Mouse (Mus musculus): ENCODE results near the gene Lhx1. TPM values are rescaled to one million over a fixed set of nuclear protein-coding genes. Genes with fewer than 3 reads are reported as not detected.

Gene Lhx1
- total RNA-seq, 1 experiment, result 0.09 TPM

DNA sequence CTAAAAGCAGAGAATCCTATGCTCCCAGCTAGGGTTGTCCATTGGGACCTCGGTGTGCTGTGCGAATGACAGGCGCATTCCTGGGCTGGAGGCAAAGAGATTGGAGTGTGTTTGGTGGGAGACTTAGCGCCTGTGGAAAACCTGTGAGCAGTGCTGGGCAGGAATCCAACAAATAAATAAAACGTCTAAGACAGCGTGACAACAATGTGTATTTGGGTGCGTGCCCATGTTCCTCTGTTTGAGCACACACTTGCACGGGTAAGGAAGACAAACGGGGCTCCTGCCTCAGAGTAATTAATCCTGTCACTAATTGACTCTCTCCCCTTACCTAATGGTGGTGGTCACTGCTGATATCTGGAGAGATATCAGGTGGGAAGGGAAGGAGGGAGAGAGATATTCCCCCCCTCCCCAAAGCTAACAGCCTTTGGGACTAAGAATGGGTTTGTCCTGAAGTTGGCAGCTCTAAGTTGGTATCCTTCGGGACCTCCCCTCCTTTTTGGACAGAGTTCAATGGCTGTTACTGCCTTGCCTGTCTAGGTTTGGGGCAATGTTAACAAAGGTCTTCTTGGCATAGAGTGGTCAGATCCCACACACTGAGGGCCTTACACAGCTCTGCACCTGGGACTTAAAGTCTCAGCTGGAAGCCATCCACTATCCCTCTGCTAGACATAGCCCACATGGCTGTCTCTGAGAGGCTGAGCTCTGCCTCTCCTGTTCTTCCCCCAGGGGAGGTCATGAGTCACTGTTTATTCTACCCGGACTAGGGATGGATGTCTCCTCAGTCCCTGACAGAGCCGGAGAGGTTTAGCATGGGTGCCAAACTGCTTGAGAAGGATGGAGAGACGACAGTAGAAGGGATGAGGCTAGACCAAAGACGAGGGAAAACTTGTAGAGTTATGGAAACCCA is 4.7 kb upstream of the Lhx1 start:
- H3K27ac ChIP-seq (ENCODE audit: insufficient read depth, low read depth, low read length, poor library complexity, severe bottlenecking), result no peak overlapping the region
- no peak for DNase-seq (ENCODE audit: low read depth, low spot score)
- no peak overlapping the region for H3K9ac ChIP-seq (ENCODE audit: insufficient read depth, low read depth, low read length, poor library complexity, severe bottlenecking)
- H3K9me3 ChIP-seq (ENCODE audit: control insufficient read depth, insufficient read depth, low read depth, low read length), result no peaks in the 10 kb centered on the region
- TF ChIP-seq ZC3H11A (IDR thresholded peaks at IDR 0.05; ENCODE audit: borderline replicate concordance, low read depth, low read length) (no peak), MAFK (IDR thresholded peaks at IDR 0.05; ENCODE audit: insufficient read depth, low read depth, low read length) (no peak), ZNF384 (IDR thresholded peaks at IDR 0.05; ENCODE audit: low read depth, low read length) (no peak), CHD2 (IDR thresholded peaks at IDR 0.05; ENCODE audit: low read depth, low read length) (no peak), HCFC1 (IDR thresholded peaks at IDR 0.05; ENCODE audit: borderline replicate concordance, insufficient read depth, low read length) (no peak)
- in situ Hi-C loops (cut with MboI; ENCODE audit: low sequenced_read_pairs in 2 of 2, unreplicated experiment in 2 of 2), result loop anchor here (5.0 to 10.0 kb wide), 3 partner anchors 105 to 1362 kb away; partner anchors contain the start of gene Hnf1b (in 2 of the 2)
- H3K4me3 ChIP-seq (ENCODE audit: insufficient read depth in 1 of 2, low read depth in 1 of 2, low read length in 2 of 2, poor library complexity in 1 of 2, severe bottlenecking in 1 of 2), result no peak overlapping the region
- H3K4me1 ChIP-seq (ENCODE audit: control insufficient read depth in 2 of 2, insufficient read depth in 2 of 2, low read length in 2 of 2, poor library complexity in 1 of 2), result peaks cover 0 to 4% of the 10 kb centered on the region in 2 experiments; a peak in 1 of 4 replicates
- no peaks in the 10 kb centered on the region for H3K36me3 ChIP-seq (ENCODE audit: control insufficient read depth, insufficient read depth, low read length, poor library complexity, severe bottlenecking)

DNA sequence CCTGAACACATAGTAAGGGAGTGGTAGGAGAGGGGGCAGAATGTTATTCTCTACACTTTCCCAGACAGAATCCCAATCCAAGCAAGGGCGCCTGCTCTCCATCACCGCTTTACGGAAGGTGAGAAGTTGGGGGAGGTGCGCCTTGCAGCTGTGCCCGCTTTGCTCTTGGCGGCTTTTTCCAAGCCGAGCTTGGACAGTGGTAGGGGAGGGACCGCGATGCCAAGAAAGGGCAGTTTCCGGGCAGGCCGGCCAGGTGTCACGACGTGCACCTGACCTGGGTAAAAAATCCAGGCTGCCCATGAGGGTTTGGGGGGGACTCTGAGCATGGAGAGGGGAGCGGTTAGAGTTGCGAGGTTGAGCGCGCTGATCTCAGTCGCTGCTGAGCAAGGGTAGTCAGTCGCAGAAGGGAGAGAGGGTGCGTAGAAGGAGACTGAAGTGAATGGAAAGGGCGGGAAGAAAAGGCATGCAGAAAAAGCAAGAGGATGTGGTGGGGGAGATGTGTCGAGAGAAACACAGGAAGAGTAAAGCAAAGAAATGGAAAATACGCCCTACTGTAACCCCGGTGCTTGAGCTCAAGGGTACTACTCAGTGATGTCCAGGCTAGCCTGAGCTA is 3.9 kb upstream of the Lhx1 start:
- Histone ChIP-seq H3K9ac (ENCODE audit: insufficient read depth, low read depth, low read length, poor library complexity, severe bottlenecking) (no peak overlapping the region), H3K9me3 (ENCODE audit: control insufficient read depth, insufficient read depth, low read depth, low read length) (no peaks in the 10 kb centered on the region), H3K4me3 (ENCODE audit: insufficient read depth in 1 of 2, low read depth in 1 of 2, low read length in 2 of 2, poor library complexity in 1 of 2, severe bottlenecking in 1 of 2) (peak overlapping the region in 1 of 2 experiments; percentile 5; a peak in 1 of 4 replicates), H3K36me3 (ENCODE audit: control insufficient read depth, insufficient read depth, low read length, poor library complexity, severe bottlenecking) (no peaks in the 10 kb centered on the region), H3K4me1 (ENCODE audit: control insufficient read depth in 2 of 2, insufficient read depth in 2 of 2, low read length in 2 of 2, poor library complexity in 1 of 2) (peaks cover 0 to 4% of the 10 kb centered on the region in 2 experiments; a peak in 1 of 4 replicates), H3K27ac (ENCODE audit: insufficient read depth, low read depth, low read length, poor library complexity, severe bottlenecking) (no peak overlapping the region)
- TF ChIP-seq HCFC1 (IDR thresholded peaks at IDR 0.05; ENCODE audit: borderline replicate concordance, insufficient read depth, low read length) (no peak), ZC3H11A (IDR thresholded peaks at IDR 0.05; ENCODE audit: borderline replicate concordance, low read depth, low read length) (no peak), MAFK (IDR thresholded peaks at IDR 0.05; ENCODE audit: insufficient read depth, low read depth, low read length) (no peak), CHD2 (IDR thresholded peaks at IDR 0.05; ENCODE audit: low read depth, low read length) (no peak)
- DNase-seq (ENCODE audit: low read depth, low spot score), result no peak
- in situ Hi-C loops (cut with MboI; ENCODE audit: low sequenced_read_pairs in 2 of 2, unreplicated experiment in 2 of 2), result loop anchor here (5.0 to 10.0 kb wide), 3 partner anchors 106 to 1363 kb away; partner anchors contain the start of gene Hnf1b (in 2 of the 2)

DNA sequence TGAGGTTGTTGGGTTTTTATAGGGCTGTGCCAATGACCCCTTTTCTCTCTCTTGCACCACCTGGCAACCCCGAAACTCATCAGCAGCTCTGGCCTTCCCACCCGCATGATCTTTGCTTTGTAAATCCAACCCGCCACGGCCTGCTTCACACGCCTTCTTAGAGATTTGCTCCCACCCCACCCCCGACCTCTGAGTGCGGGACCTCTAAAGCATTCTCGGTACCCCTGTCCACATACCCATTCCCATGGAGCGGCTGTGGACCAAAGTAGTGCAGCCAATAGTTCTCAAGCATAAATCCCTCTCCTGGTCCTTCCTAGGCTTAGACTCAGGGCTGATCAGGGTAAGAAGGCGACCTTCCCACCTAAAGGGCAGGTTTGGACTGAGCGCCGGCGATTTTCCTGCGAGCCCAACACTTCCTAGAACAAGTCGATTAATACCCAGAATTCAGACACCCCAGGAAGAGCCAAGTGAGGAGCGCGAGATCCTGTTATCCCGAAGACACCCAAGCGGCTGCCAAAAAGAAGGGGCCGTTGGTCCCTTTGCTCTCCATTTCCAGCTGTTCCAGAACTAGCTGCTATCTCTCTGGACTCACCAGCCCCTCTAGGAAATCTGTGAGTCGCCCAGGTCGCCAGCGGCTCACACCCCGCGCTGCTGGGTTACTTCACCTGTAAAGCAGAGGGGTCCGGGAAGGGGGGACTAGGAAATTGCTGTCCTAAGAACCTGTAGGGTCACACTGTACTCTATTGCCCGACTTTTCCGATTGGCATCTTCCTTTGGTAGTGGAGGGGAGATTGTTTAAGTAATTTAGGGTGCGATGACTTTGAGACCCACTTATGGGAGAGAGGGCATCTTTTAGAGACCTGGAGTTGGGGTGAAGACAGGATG is 1.9 kb upstream of the Lhx1 start:
- in situ Hi-C loops (cut with MboI; ENCODE audit: low sequenced_read_pairs in 2 of 2, unreplicated experiment in 2 of 2), result loop anchor here (5.0 to 10.0 kb wide), 3 partner anchors 108 to 1365 kb away; partner anchors contain the start of gene Hnf1b (in 2 of the 2)
- no peak for DNase-seq (ENCODE audit: low read depth, low spot score)
- no peak overlapping the region for H3K4me3 ChIP-seq (ENCODE audit: insufficient read depth in 1 of 2, low read depth in 1 of 2, low read length in 2 of 2, poor library complexity in 1 of 2, severe bottlenecking in 1 of 2)
- no peak overlapping the region for H3K27ac ChIP-seq (ENCODE audit: insufficient read depth, low read depth, low read length, poor library complexity, severe bottlenecking)
- TF ChIP-seq CHD2 (IDR thresholded peaks at IDR 0.05; ENCODE audit: low read depth, low read length), result no peak
- no peak for TF ChIP-seq MAFK (IDR thresholded peaks at IDR 0.05; ENCODE audit: insufficient read depth, low read depth, low read length)
- TF ChIP-seq ZNF384 (IDR thresholded peaks at IDR 0.05; ENCODE audit: low read depth, low read length), result no peak
- no peak for TF ChIP-seq ZC3H11A (IDR thresholded peaks at IDR 0.05; ENCODE audit: borderline replicate concordance, low read depth, low read length)
- TF ChIP-seq HCFC1 (IDR thresholded peaks at IDR 0.05; ENCODE audit: borderline replicate concordance, insufficient read depth, low read length), result no peak
- no peaks in the 10 kb centered on the region for H3K36me3 ChIP-seq (ENCODE audit: control insufficient read depth, insufficient read depth, low read length, poor library complexity, severe bottlenecking)
- no peak overlapping the region for H3K9ac ChIP-seq (ENCODE audit: insufficient read depth, low read depth, low read length, poor library complexity, severe bottlenecking)
- H3K4me1 ChIP-seq (ENCODE audit: control insufficient read depth in 2 of 2, insufficient read depth in 2 of 2, low read length in 2 of 2, poor library complexity in 1 of 2), result peaks cover 0 to 4% of the 10 kb centered on the region in 2 experiments; a peak in 1 of 4 replicates
- no peaks in the 10 kb centered on the region for H3K9me3 ChIP-seq (ENCODE audit: control insufficient read depth, insufficient read depth, low read depth, low read length)

DNA sequence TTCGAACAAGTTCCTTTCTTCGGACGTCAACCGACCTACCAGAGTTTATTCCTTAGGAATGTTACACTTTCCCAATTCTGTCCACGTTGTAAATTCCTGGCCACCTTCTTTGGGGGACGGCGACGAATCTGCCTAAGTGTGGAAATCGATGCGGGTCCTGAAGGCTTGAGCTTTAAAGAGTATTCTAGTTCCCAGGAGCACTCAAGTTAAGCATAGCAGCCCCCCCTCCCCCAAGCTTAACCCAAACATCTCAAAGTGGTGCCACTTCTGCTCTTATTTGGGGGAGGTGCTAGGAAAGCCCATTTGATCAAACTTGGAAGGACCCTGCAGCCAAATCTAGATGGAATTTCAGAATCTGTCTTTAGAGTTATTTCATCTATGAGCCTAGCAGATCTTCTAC is 1.1 kb upstream of the Lhx1 start:
- H3K4me3 ChIP-seq (ENCODE audit: insufficient read depth in 1 of 2, low read depth in 1 of 2, low read length in 2 of 2, poor library complexity in 1 of 2, severe bottlenecking in 1 of 2), result peak overlapping the region; percentile 45 to 58; a peak in 2 of 4 replicates
- no peak overlapping the region for H3K27ac ChIP-seq (ENCODE audit: insufficient read depth, low read depth, low read length, poor library complexity, severe bottlenecking)
- H3K9ac ChIP-seq (ENCODE audit: insufficient read depth, low read depth, low read length, poor library complexity, severe bottlenecking), result no peak overlapping the region
- in situ Hi-C loops (cut with MboI; ENCODE audit: low sequenced_read_pairs in 2 of 2, unreplicated experiment in 2 of 2), result loop anchor here (5.0 to 10.0 kb wide), 3 partner anchors 108 to 1366 kb away; partner anchors contain the start of gene Hnf1b (in 2 of the 2)
- H3K36me3 ChIP-seq (ENCODE audit: control insufficient read depth, insufficient read depth, low read length, poor library complexity, severe bottlenecking), result no peaks in the 10 kb centered on the region
- H3K4me1 ChIP-seq (ENCODE audit: control insufficient read depth in 2 of 2, insufficient read depth in 2 of 2, low read length in 2 of 2, poor library complexity in 1 of 2), result peaks cover 0 to 4% of the 10 kb centered on the region in 2 experiments; a peak in 1 of 4 replicates
- no peaks in the 10 kb centered on the region for H3K9me3 ChIP-seq (ENCODE audit: control insufficient read depth, insufficient read depth, low read depth, low read length)
- TF ChIP-seq ZNF384 (IDR thresholded peaks at IDR 0.05; ENCODE audit: low read depth, low read length), result no peak
- TF ChIP-seq MAFK (IDR thresholded peaks at IDR 0.05; ENCODE audit: insufficient read depth, low read depth, low read length), result no peak
- no peak for TF ChIP-seq ZC3H11A (IDR thresholded peaks at IDR 0.05; ENCODE audit: borderline replicate concordance, low read depth, low read length)
- TF ChIP-seq CHD2 (IDR thresholded peaks at IDR 0.05; ENCODE audit: low read depth, low read length), result no peak
- DNase-seq (ENCODE audit: low read depth, low spot score), result no peak
